Mouse (Mus musculus): ENCODE measurements at regions not wholly inside any gene's neighbourhood (a gene's known extent, or its start where the extent isn't known, plus 50 kb on each side); places are given as distances from the start of the nearest gene placed in this dataset.

GRCm38 (mm10) chr2:28352903-28353302 lies 93.7 kb upstream of the Ppp1r26 start:
- H3K27me3 ChIP-seq = no peaks in the 10 kb centered on the region
- H3K9me3 ChIP-seq = no peaks in the 10 kb centered on the region
- H3K4me2 ChIP-seq (replicated peaks) = no peak overlapping the region
- no peak overlapping the region for H3K4me3 ChIP-seq
- no peak overlapping the region for H3K9ac ChIP-seq (replicated peaks)
- no peak for ATAC-seq (replicated peaks)
- no peaks in the 10 kb centered on the region for H3K4me1 ChIP-seq
- no peaks in the 10 kb centered on the region for H3K36me3 ChIP-seq
- WGBS = 93% methylated on average over 1 of the region's 1 CpGs
- no peak overlapping the region for H3K27ac ChIP-seq (replicated peaks)

DNA sequence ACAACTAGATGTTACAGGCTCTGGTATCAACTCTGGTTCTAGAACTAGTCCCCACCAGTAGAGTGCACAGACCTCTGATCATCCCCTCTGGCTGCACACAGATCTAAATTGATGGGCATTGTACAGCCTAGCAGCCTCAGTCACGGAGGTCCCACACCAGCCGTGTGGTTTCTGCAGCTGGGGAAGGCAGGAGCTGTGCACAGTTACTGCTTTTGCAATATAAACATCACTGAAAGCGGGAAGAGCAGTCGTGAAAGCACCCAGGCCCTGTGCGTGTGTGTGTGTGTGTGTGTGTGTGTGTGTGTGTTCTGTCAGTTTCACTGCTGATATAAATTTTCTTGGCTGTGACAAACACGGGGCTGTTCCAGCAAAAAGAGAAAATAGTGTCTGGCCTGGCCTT lies 84.4 kb upstream of the Ppp1r26 start:
- H3K27me3 ChIP-seq = no peaks in the 10 kb centered on the region

DNA sequence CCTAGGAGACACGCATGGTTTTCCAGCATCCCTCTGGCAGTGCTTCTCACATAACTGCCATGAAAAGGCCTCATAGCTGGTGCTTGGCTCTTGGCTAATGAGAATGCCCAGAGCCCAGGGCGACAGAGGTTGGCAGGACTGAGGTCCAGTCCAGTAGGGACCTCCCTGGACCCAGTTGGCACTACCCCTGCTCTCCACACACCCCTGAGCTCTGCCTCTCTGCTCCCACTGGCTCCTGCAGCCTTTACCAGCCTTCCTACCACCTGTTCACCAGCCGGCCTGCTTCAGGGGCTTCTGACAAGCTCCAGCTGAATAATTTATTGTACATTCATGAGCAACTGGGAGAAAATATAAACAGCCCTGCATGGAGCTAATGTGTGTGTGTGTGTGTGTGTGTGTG lies 82.0 kb upstream of the Ppp1r26 start:
- H3K4me2 ChIP-seq (replicated peaks) = no peak overlapping the region
- H3K4me3 ChIP-seq = no peak overlapping the region
- H3K9ac ChIP-seq (replicated peaks) = no peak overlapping the region
- no peaks in the 10 kb centered on the region for H3K27me3 ChIP-seq
- H3K4me1 ChIP-seq = peaks cover 5% of the 10 kb centered on the region
- no peaks in the 10 kb centered on the region for H3K36me3 ChIP-seq
- no peaks in the 10 kb centered on the region for H3K9me3 ChIP-seq
- H3K27ac ChIP-seq (replicated peaks) = peak overlapping the region; percentile 41; the same call in 1 of the 2 replicates
- 60% methylated on average over 3 of the region's 3 CpGs for WGBS
- 0 out of 2 replicates have a peak, but pooled peaks have one; percentile 51 for ATAC-seq (replicated peaks)

More for the DNA sequence above, 84.4 kb upstream of the Ppp1r26 start:
- no peaks in the 10 kb centered on the region for H3K9me3 ChIP-seq
- no peaks in the 10 kb centered on the region for H3K4me1 ChIP-seq
- H3K9ac ChIP-seq (replicated peaks) = no peak overlapping the region
- WGBS = 60% methylated on average over 6 of the region's 6 CpGs
- H3K4me2 ChIP-seq (replicated peaks) = no peak overlapping the region
- no peaks in the 10 kb centered on the region for H3K36me3 ChIP-seq
- H3K27ac ChIP-seq (replicated peaks) = no peak overlapping the region
- no peak for ATAC-seq (replicated peaks)
- no peak overlapping the region for H3K4me3 ChIP-seq

GRCm38 (mm10) chr2:28365756-28366155 lies 80.8 kb upstream of the Ppp1r26 start:
- no peak for ATAC-seq (replicated peaks)
- Histone ChIP-seq H3K36me3 (no peaks in the 10 kb centered on the region), H3K27ac (replicated peaks) (no peak overlapping the region), H3K4me1 (peaks cover 16% of the 10 kb centered on the region), H3K9me3 (no peaks in the 10 kb centered on the region), H3K27me3 (no peaks in the 10 kb centered on the region), H3K4me2 (replicated peaks) (no peak overlapping the region), H3K4me3 (no peak overlapping the region), H3K9ac (replicated peaks) (no peak overlapping the region)
- WGBS = 77% methylated on average over 5 of the region's 5 CpGs

DNA sequence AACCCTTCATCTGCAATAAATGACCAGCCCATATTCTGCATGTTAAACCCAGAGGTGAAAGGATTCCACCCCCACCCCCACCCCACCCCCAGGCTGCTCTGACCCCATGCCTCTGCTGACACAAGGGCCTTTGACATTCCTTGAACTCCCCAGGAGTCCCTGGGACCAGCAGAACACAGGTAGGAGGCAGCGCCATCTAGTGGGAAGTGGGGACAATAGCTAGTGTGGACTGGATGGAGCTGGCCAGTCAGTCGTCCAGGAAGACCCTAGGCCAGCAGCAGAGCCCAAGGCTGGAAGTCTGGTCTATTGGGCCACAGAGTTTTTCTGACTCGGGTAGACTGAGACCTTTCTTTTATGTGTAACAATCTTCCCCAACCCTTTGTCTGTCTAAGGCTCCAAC lies 71.8 kb upstream of the Ppp1r26 start:
- Histone ChIP-seq H3K36me3 (no peaks in the 10 kb centered on the region), H3K4me2 (replicated peaks) (no peak overlapping the region), H3K27me3 (no peaks in the 10 kb centered on the region), H3K27ac (replicated peaks) (no peak overlapping the region), H3K4me3 (no peak overlapping the region), H3K9me3 (no peaks in the 10 kb centered on the region), H3K4me1 (peaks cover 26% of the 10 kb centered on the region), H3K9ac (replicated peaks) (no peak overlapping the region)
- no peak for ATAC-seq (replicated peaks)
- 10% methylated on average over 3 of the region's 3 CpGs for WGBS

GRCm38 (mm10) chr2:28377948-28378822 lies 68.4 kb upstream of the Ppp1r26 start:
- WGBS = 72% methylated on average over 9 of the region's 9 CpGs
- Histone ChIP-seq H3K4me3 (no peak overlapping the region), H3K4me1 (peaks cover 21% of the 10 kb centered on the region), H3K9me3 (no peaks in the 10 kb centered on the region), H3K27me3 (no peaks in the 10 kb centered on the region), H3K36me3 (no peaks in the 10 kb centered on the region), H3K9ac (replicated peaks) (no peak overlapping the region), H3K4me2 (replicated peaks) (no peak overlapping the region), H3K27ac (replicated peaks) (no peak overlapping the region)
- ATAC-seq (replicated peaks) = no peak

- peak overlapping the region; percentile 39; the same call in 1 of the 2 replicates for H3K27ac ChIP-seq (replicated peaks)
- WGBS = 30% methylated on average over 12 of the region's 12 CpGs
- no peak overlapping the region for H3K9ac ChIP-seq (replicated peaks)
- H3K4me3 ChIP-seq = no peak overlapping the region
- no peaks in the 10 kb centered on the region for H3K9me3 ChIP-seq
- no peak overlapping the region for H3K4me2 ChIP-seq (replicated peaks)
- H3K27me3 ChIP-seq = no peaks in the 10 kb centered on the region
- no peaks in the 10 kb centered on the region for H3K36me3 ChIP-seq
- H3K4me1 ChIP-seq = peaks cover 44% of the 10 kb centered on the region
- ATAC-seq (replicated peaks) = no peak
These were observed 64.4 kb upstream of the Ppp1r26 start for GRCm38 (mm10) chr2:28382051-28382802.

DNA sequence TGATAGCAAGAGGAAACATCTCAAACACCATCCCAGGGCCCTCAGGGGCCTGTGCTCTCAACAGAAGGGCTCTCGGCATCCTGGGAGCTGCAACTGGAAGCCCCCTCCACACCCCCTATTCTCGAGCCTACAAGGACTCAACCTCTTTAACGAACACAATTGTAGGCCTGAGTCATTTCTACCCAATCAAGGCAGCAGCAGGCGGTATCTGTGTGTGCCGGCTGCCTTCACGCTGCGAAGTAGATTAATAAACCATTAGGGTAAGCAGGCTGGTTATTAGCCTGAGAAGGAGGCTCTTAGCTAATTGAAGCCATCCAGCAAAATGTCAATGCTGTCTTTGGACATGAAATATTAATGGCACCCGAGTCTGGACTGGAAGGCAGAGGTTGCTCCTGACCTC lies 61.7 kb upstream of the Ppp1r26 start:
- H3K36me3 ChIP-seq = no peaks in the 10 kb centered on the region
- peaks cover 59% of the 10 kb centered on the region for H3K4me1 ChIP-seq
- H3K4me2 ChIP-seq (replicated peaks) = no peak overlapping the region
- H3K9ac ChIP-seq (replicated peaks) = no peak overlapping the region
- ATAC-seq (replicated peaks) = no peak; the same call in 1 of the 2 replicates
- no peak overlapping the region for H3K4me3 ChIP-seq
- peak overlapping the region; percentile 68 for H3K27ac ChIP-seq (replicated peaks)
- no peaks in the 10 kb centered on the region for H3K27me3 ChIP-seq
- 7% methylated on average over 8 of the region's 8 CpGs for WGBS
- H3K9me3 ChIP-seq = no peaks in the 10 kb centered on the region

DNA sequence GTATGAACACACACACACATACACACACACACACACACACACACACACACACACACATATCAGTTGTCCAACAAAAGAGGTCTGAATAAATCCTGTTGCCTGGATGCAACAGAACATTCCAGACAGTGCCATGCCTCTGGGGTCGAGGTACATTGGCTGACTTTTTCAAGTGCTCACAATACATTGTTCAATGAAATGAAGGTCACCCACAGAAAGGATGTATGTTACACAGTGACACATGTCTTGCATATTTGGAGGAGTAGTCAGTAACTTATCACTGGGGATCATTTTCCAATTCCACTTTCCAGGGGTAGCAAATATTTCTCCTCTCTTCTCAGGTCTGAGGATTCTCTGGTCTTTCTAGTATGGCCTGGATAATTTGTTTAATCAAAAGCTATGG lies 59.8 kb upstream of the Ppp1r26 start:
- Histone ChIP-seq H3K36me3 (no peaks in the 10 kb centered on the region), H3K4me2 (replicated peaks) (no peak overlapping the region), H3K27ac (replicated peaks) (peak overlapping the region; percentile 82), H3K27me3 (no peaks in the 10 kb centered on the region), H3K9ac (replicated peaks) (no peak overlapping the region), H3K4me1 (peaks cover 50% of the 10 kb centered on the region), H3K9me3 (no peaks in the 10 kb centered on the region), H3K4me3 (no peak overlapping the region)
- ATAC-seq (replicated peaks) = no peak
- 38% methylated on average over 1 of the region's 1 CpGs for WGBS

- Histone ChIP-seq H3K9ac (replicated peaks) (no peak overlapping the region), H3K4me3 (no peak overlapping the region), H3K9me3 (no peaks in the 10 kb centered on the region), H3K4me2 (replicated peaks) (no peak overlapping the region), H3K27ac (replicated peaks) (peak overlapping the region; percentile 82), H3K4me1 (peaks cover 44% of the 10 kb centered on the region), H3K27me3 (no peaks in the 10 kb centered on the region), H3K36me3 (no peaks in the 10 kb centered on the region)
- WGBS = 7% methylated on average over 6 of the region's 6 CpGs
- peak; percentile 94 for ATAC-seq (replicated peaks)
These were observed 59.2 kb upstream of the Ppp1r26 start for GRCm38 (mm10) chr2:28387422-28387836.

GRCm38 (mm10) chr2:28387926-28388325 lies 58.7 kb upstream of the Ppp1r26 start:
- no peaks in the 10 kb centered on the region for H3K9me3 ChIP-seq
- H3K27ac ChIP-seq (replicated peaks) = peak overlapping the region; percentile 82
- H3K4me2 ChIP-seq (replicated peaks) = no peak overlapping the region
- no peak for ATAC-seq (replicated peaks)
- no peak overlapping the region for H3K9ac ChIP-seq (replicated peaks)
- H3K4me1 ChIP-seq = peaks cover 40% of the 10 kb centered on the region
- 60% methylated on average over 4 of the region's 4 CpGs for WGBS
- no peaks in the 10 kb centered on the region for H3K27me3 ChIP-seq
- no peaks in the 10 kb centered on the region for H3K36me3 ChIP-seq
- no peak overlapping the region for H3K4me3 ChIP-seq

DNA sequence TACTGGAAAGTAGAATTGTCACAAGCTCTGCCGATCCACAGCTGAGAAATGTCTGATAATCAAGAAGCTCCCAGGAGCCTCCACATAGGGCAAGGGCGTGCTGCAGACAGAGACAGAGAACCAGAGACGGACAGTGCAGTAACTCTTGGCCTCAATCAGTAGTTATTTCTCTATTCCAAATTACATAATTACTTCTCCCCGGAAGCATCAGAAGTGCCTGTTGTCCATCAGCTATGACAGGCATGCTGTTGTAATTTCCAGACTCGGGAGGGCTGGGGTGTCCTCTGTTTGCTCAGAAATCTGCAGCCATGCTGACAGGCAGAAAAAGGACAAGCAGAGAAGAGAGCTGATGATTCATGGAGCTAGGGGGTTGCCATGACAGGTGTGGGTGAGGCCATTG lies 56.9 kb upstream of the Ppp1r26 start:
- no peak overlapping the region for H3K4me3 ChIP-seq
- H3K36me3 ChIP-seq = no peaks in the 10 kb centered on the region
- no peaks in the 10 kb centered on the region for H3K27me3 ChIP-seq
- no peak overlapping the region for H3K27ac ChIP-seq (replicated peaks)
- ATAC-seq (replicated peaks) = no peak
- H3K9me3 ChIP-seq = no peaks in the 10 kb centered on the region
- H3K4me2 ChIP-seq (replicated peaks) = no peak overlapping the region
- peaks cover 38% of the 10 kb centered on the region for H3K4me1 ChIP-seq
- H3K9ac ChIP-seq (replicated peaks) = no peak overlapping the region
- 92% methylated on average over 5 of the region's 5 CpGs for WGBS

Measured in forebrain, embryonic 15.5 days (tissue).